Mouse (Mus musculus) small intestine, adult 2 months (tissue): ENCODE measurements at regions not wholly inside any gene's neighbourhood (a gene's known extent, or its start where the extent isn't known, plus 50 kb on each side); places are given as distances from the start of the nearest gene placed in this dataset.

ENCODE experiments used
- H3K27ac ChIP-seq: fragments of 200-500 bp; 2 replicates; pipeline ENCODE4 v1.5.1; 2012; ENCODE audit warnings: low read depth, low read length, control low read depth, inconsistent platforms; ENCODE audit not compliant: insufficient read depth
- H3K27me3 ChIP-seq: fragments of 200-500 bp; 2 replicates; pipeline ENCODE4 v1.6.1; 2012; ENCODE audit warnings: mild to moderate bottlenecking, moderate library complexity, low read length, inconsistent platforms; ENCODE audit not compliant: control insufficient read depth, insufficient read depth
- H3K36me3 ChIP-seq: fragments of 200-500 bp; 2 replicates; pipeline ENCODE4 v1.6.1; 2012; ENCODE audit warnings: mild to moderate bottlenecking, low read length, control low read depth, inconsistent platforms; ENCODE audit not compliant: control insufficient read depth, insufficient read depth
- H3K4me1 ChIP-seq: fragments of 200-500 bp; 2 replicates; pipeline ENCODE4 v1.6.1; 2012; ENCODE audit warnings: low read length, inconsistent platforms, mixed read lengths; ENCODE audit not compliant: control insufficient read depth, insufficient read depth, insufficient read length
- H3K4me3 ChIP-seq: fragments of 200-500 bp; 2 replicates; pipeline ENCODE4 v1.5.1; 2012; ENCODE audit warnings: low read depth, mild to moderate bottlenecking, control low read depth, inconsistent platforms, low read length, moderate library complexity
- CTCF ChIP-seq: fragments of 200-500 bp; IDR thresholded peaks from 2 replicates; pipeline ENCODE4 v1.5.1; 2012; ENCODE audit warnings: low read depth, mild to moderate bottlenecking, control low read depth, inconsistent platforms, low read length, moderate library complexity, mixed read lengths; ENCODE audit not compliant: insufficient replicate concordance, insufficient read length; ENCODE audit errors: extremely low read depth
- POLR2A ChIP-seq: fragments of 200-500 bp; IDR thresholded peaks from 2 replicates; pipeline ENCODE4 v1.6.1; 2012; ENCODE audit warnings: low read depth, mild to moderate bottlenecking, control low read depth, inconsistent platforms, low read length, moderate library complexity
- WGBS: fragments of 180-500 bp; shearing (Covaris S2); methylation state at CpG from one replicate; pipeline ENCODE4 v1.1.7; 2018; 5-methylcytosine and 5-hydroxymethylcytosine counted together

- no peak for TF ChIP-seq CTCF
- no peak for TF ChIP-seq POLR2A
- Histone ChIP-seq H3K27ac (no peak overlapping the region), H3K27me3 (no peaks in the 10 kb centered on the region), H3K36me3 (no peaks in the 10 kb centered on the region), H3K4me3 (no peak overlapping the region), H3K4me1 (no peaks in the 10 kb centered on the region)
- WGBS: 82% methylated on average over 13 of the region's 13 CpGs
Observed at GRCm38 (mm10) chr13:59341871-59342270, 243.2 kb downstream of the Agtpbp1 start.

- Histone ChIP-seq H3K4me3 (no peak overlapping the region), H3K27me3 (no peaks in the 10 kb centered on the region), H3K27ac (no peak overlapping the region), H3K36me3 (no peaks in the 10 kb centered on the region), H3K4me1 (no peaks in the 10 kb centered on the region)
- TF ChIP-seq CTCF: no peak
- no peak for TF ChIP-seq POLR2A
- WGBS: 89% methylated on average over 9 of the region's 9 CpGs
Observed at GRCm38 (mm10) chr13:59338436-59338835, 246.6 kb downstream of the Agtpbp1 start.

- no peak overlapping the region for H3K4me3 ChIP-seq
- H3K36me3 ChIP-seq: no peaks in the 10 kb centered on the region
- H3K4me1 ChIP-seq: no peaks in the 10 kb centered on the region
- TF ChIP-seq POLR2A (no peak), CTCF (no peak)
- H3K27ac ChIP-seq: no peak overlapping the region
- H3K27me3 ChIP-seq: no peaks in the 10 kb centered on the region
- WGBS: 85% methylated on average over 3 of the region's 3 CpGs
Observed at GRCm38 (mm10) chr13:59323933-59324332, 261.1 kb downstream of the Agtpbp1 start.

- WGBS: 33% methylated on average over 5 of the region's 5 CpGs
- Histone ChIP-seq H3K36me3 (no peaks in the 10 kb centered on the region), H3K27ac (no peak overlapping the region), H3K27me3 (no peaks in the 10 kb centered on the region), H3K4me3 (no peak overlapping the region), H3K4me1 (no peaks in the 10 kb centered on the region)
- TF ChIP-seq POLR2A: no peak
Observed at GRCm38 (mm10) chr13:59323441-59323840, 261.6 kb downstream of the Agtpbp1 start.

- H3K27ac ChIP-seq: no peak overlapping the region
- H3K36me3 ChIP-seq: no peaks in the 10 kb centered on the region
- no peaks in the 10 kb centered on the region for H3K4me1 ChIP-seq
- TF ChIP-seq CTCF (no peak), POLR2A (no peak)
- H3K4me3 ChIP-seq: no peak overlapping the region
- H3K27me3 ChIP-seq: no peaks in the 10 kb centered on the region
- 75% methylated on average over 5 of the region's 5 CpGs for WGBS
Observed at GRCm38 (mm10) chr13:59320261-59320660, 264.8 kb downstream of the Agtpbp1 start.

- Histone ChIP-seq H3K4me3 (no peak overlapping the region), H3K36me3 (no peaks in the 10 kb centered on the region), H3K4me1 (no peaks in the 10 kb centered on the region), H3K27me3 (no peaks in the 10 kb centered on the region), H3K27ac (no peak overlapping the region)
- TF ChIP-seq POLR2A (no peak), CTCF (no peak)
- WGBS: 72% methylated on average over 16 of the region's 16 CpGs
Observed at GRCm38 (mm10) chr13:59317458-59318005, 267.5 kb downstream of the Agtpbp1 start.

GRCm38 (mm10) chr13:59315811-59316210 lies 269.2 kb downstream of the Agtpbp1 start:
- Histone ChIP-seq H3K4me3 (no peak overlapping the region), H3K36me3 (no peaks in the 10 kb centered on the region), H3K27me3 (no peaks in the 10 kb centered on the region), H3K27ac (no peak overlapping the region), H3K4me1 (no peaks in the 10 kb centered on the region)
- 35% methylated on average over 3 of the region's 3 CpGs for WGBS
- no peak for TF ChIP-seq CTCF

GRCm38 (mm10) chr13:59314419-59314818 lies 270.6 kb downstream of the Agtpbp1 start:
- Histone ChIP-seq H3K36me3 (no peaks in the 10 kb centered on the region), H3K27me3 (no peaks in the 10 kb centered on the region), H3K27ac (no peak overlapping the region), H3K4me1 (no peaks in the 10 kb centered on the region), H3K4me3 (no peak overlapping the region)
- TF ChIP-seq POLR2A (no peak), CTCF (no peak)
- WGBS: 70% methylated on average over 1 of the region's 1 CpGs
